Mouse (Mus musculus) thymus, postnatal 0 days (tissue): ENCODE data around the gene Rab3ip. TPM values are rescaled to one million over a fixed set of nuclear protein-coding genes. Genes with fewer than 3 reads are reported as not detected.

Source experiments
- DNase-seq: peaks from one replicate; pipeline ENCODE4 v3.0.0-alpha.2; 2015; ENCODE audit warnings: low spot score
- polyA plus RNA-seq: library from polyadenylated mRNA; unstranded; fragments of >200 nt; fragmentation: Nextera tagmentation; extraction: Ambion mirVana; gene quantifications from 2 replicates; pipeline ENCODE4 v1.2.1, GENCODE M21; 2015

The Rab3ip gene
- polyA plus RNA-seq = 20.6 and 22.5 TPM in 2 replicates

GRCm38 (mm10) chr10:116950009-116950769 is at the start of gene Rab3ip:
Rab3ip (minus strand) TSS chr10:116950769.
- DNase-seq = peak; percentile 92

GRCm38 (mm10) chr10:116998716-116999455 is 48.3 kb upstream of the Rab3ip start:
- no peak for DNase-seq

DNA sequence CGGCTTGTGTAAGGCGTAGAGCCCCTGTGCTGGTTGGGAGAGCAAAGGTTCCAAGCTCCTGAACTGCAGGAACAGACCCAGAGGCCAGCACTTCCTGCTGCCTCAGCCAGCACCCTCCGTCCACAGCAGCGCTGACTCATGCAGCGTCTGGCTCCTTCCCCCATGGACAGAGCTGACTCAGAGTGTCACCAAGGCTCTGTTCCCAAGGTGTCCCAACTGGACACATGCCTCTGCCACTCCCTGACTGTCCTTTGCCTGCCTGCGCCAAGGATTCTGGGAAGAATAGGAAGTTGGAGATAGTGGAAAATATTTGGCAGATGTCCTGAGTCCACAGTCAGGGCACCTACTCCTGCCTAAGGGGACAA is 45.6 kb upstream of the Rab3ip start:
- DNase-seq = no peak

GRCm38 (mm10) chr10:116995584-116996235 is 45.1 kb upstream of the Rab3ip start:
- DNase-seq = no peak

GRCm38 (mm10) chr10:116995162-116995561 is 44.6 kb upstream of the Rab3ip start:
- DNase-seq = no peak

GRCm38 (mm10) chr10:116993971-116994370 is 43.4 kb upstream of the Rab3ip start:
- no peak for DNase-seq

DNA sequence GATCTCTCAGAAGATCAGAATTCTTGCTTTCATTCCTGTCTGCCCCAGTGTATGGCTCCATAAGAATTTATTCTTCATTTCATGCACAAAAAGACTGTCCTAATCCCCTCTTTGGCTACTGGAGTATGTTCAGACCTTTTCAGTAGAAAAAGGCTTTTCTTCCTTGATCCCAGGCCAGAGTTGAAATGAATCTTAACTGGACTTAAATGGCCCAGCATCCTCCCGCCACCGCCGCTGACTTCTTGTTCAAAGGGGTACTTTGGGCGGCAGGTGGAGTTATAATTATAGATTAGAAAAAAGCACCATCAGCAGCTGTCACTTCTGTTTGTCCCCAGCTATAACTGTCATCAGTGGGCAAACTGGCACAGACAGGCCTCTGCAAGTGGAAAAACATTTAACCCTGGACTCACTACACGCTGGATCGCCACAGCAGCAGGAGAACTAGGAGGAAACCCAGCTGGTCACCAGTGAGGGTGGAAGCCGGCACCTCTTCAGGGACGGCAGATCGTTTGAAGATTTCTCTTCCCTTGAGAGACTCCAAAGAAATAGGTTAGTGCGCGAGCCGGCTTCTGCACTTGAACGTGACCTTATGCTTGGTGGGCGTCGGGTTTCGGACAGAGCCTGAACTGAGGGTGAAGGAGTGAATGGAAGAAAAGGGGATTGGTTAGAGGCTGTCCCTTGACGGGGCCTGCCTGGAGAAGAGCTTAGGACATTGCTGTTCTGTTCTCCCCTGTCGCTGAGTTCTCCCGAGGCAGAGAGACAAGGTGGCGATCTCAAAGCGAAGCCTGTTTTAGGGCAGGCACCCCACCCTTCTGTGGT is 35.9 kb upstream of the Rab3ip start, which contains the start of gene Best3:
Gene Best3 (plus strand): TSS at position 51 of the 819 bp plus-strand sequence.
- no peak for DNase-seq

- no peak for DNase-seq
These were observed 34.3 kb upstream of the Rab3ip start for GRCm38 (mm10) chr10:116984836-116985235.

GRCm38 (mm10) chr10:116982526-116982925 is 32.0 kb upstream of the Rab3ip start:
- DNase-seq = no peak

DNA sequence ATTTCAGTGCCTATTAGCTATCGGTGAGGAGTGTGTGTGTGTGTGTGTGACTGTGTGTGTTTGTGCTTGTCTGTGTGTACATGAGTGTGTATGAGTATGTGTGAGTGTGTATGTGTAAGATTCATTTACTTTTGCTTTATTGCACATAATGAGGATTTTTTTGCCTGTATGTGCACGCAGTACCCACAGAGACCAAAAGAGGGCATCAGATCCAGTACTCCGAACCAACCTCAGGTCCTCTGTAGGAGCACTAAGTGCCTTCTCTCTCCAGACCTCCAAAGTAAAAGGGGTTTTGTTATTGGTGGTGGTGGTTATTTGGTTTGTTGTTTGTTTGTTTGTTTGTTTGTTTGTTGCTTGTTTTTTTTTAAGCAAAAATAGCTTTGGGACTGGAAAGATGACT is 30.3 kb upstream of the Rab3ip start:
- DNase-seq = peak; percentile 40

DNA sequence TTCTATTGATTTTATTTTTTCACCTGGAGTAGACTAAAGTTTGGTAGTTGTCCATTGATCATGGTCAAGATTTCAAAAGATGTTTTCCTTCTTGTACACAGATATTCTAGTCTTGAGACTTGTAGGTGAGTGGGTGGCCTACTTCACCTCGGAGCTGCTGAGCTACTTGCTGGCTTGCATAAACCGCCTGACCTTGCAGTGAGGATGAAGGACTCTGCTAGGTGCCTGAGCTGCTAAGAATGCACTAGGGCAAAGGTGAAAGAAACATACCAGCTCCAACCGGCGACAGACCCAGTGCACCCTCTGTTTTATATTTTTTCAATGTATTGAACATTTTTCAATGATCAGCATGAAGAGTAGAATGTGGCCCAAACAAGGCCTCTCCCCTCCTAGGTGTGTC is 29.7 kb upstream of the Rab3ip start:
- no peak for DNase-seq

- DNase-seq = no peak
These were observed 28.3 kb upstream of the Rab3ip start for GRCm38 (mm10) chr10:116978841-116979240.

DNA sequence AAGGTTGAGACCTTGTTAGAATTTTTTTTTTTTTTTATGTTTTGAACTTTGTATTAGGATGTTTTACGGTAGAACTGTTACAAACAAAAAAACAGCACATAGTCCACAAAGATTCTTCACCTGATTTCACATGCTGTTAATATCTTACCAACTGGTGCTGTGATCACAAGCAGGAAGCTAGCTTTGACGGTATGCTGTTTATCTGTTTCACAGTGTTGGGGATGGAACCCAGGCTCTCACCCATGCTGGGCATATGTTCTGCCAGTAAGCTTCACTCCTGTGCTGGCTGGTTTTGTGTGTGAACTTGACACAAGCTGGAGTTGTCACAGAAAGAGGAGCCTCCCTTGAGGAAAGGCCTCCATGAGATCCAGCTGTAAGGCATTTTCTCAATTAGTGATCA is 27.3 kb upstream of the Rab3ip start:
- no peak for DNase-seq

DNA sequence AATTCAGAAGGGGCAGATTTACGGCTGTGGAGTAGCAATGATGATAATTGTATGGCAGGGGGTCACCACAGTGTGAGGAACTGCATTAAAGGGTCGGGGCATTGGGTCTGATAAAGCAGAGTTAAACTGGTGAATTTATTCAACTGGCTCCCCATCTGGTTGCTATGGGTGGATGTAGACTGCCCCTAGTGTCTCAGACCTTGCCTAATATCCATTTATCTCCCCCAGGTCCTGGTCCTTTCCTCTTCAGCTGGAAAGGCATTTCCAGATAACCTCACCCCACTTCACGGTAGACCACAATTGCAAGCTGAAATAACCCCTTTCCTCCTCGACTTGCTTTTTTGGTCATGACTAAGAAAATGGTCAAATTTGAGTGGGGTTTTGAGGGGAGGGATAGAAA is 26.9 kb upstream of the Rab3ip start:
- DNase-seq = no peak

- DNase-seq = no peak
These were observed 21.9 kb upstream of the Rab3ip start, which contains the start of gene Gm10271 for GRCm38 (mm10) chr10:116972509-116972908. Gm10271 (minus strand) TSS chr10:116972609.

GRCm38 (mm10) chr10:116968741-116969140 is 18.2 kb upstream of the Rab3ip start:
- DNase-seq = no peak

DNA sequence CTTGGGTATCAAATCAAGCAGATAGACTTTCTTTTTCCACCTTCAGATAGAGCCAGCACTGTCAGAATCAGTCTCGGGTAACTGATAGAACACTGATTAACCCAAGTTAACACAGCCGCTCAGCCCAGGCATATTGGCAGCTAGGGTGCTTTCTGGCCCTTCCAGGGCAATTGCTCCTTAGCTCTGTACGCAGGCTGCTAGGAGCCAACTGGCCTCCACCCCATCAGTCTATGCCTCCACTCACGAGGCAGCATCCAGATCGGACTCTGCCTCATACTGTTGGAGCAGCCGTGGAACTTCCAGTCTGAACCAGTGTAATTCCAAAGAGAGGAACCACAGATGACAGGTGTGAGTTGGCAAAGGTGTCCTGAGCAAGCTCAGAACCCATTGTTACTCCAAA is 15.5 kb upstream of the Rab3ip start:
- no peak for DNase-seq

GRCm38 (mm10) chr10:116965297-116965696 is 14.7 kb upstream of the Rab3ip start:
- no peak for DNase-seq

DNA sequence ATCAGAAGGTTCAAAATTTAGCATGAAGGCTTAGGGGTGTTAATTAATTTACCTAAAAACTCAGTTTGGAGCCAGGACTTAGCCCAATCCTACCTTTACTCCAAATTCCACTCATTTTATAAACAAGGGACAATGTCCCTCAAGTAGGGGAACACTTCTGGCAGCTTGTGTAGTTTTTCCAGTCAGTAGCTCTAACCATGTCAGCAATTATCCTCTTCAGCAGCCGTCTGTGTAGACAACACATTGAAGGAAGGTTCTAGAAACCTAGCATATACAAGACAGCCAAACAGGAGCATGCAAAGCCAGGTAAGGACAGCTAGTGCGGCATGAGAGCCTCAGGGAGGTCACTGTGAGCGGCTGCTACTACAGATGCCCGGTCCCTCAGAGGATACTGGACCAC is 14.0 kb upstream of the Rab3ip start:
- DNase-seq = no peak

DNA sequence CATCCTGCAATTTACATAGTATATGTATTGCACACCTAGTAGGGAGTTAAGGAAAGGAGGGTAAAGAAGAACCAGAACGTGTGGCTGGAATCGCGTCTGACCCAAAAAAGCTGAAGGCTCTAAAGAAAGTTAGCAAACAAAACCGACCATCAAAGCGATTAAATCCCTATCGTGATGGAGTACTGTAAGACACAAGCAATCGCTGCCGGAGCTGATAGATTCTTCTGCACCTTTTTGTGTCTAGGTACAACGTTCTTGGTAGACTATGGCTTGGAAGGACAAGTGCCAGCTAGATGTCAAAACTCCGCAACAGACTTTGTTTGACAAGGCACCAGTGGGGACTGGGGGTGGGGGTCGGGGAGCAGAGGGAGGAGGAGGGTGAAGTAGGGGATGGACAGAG is 13.5 kb upstream of the Rab3ip start:
- DNase-seq = no peak

DNA sequence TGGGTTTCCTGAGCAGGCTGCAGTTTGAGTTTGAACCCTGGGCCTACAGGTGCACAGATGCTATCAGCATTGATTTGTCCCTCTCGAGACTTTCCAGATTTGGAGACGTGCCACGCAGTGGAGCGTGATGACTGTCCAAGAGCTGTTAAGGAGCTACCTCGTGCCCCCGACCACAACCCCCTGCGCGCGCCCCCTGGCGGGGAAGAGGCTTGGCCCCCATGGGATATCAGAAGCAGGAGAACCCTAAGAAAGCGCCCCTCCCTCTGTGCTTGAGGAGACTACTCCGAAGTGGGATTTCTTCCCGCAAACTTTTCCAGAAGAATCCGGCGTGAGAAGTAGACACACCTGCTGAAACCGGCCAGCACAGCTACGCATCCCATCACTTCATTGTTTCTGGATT is 12.2 kb upstream of the Rab3ip start:
- DNase-seq = peak; percentile 35
